Mouse (Mus musculus) embryonic facial prominence, embryonic 13.5 days (tissue): ENCODE results near the gene Slc26a6. TPM values are rescaled to one million over a fixed set of nuclear protein-coding genes. Genes with fewer than 3 reads are reported as not detected.

Experiments used
- ATAC-seq: fragments of 200-750 bp; cut with Nextera tagmentation; 2 replicates; pipeline ENCODE4 v1.8.0; 2017; ENCODE audit warnings: low read depth; ENCODE audit not compliant: insufficient number of reproducible peaks, insufficient read depth, low FRiP score, low TSS enrichment
- H3K27ac ChIP-seq: fragments of 300-500 bp; sonication (generic); 2 replicates; pipeline ENCODE4 v1.5.1; 2015; ENCODE audit warnings: moderate library complexity, mild to moderate bottlenecking, inconsistent platforms
- H3K27me3 ChIP-seq: fragments of 300-500 bp; sonication (generic); 2 replicates; pipeline ENCODE4 v1.6.1; 2015; ENCODE audit warnings: mild to moderate bottlenecking, inconsistent platforms
- H3K36me3 ChIP-seq: fragments of 300-500 bp; sonication (generic); 2 replicates; pipeline ENCODE4 v1.6.1; 2015; ENCODE audit warnings: mild to moderate bottlenecking, inconsistent platforms
- H3K4me1 ChIP-seq: fragments of 300-500 bp; sonication (generic); 2 replicates; pipeline ENCODE4 v1.6.1; 2015; ENCODE audit warnings: inconsistent platforms
- H3K4me2 ChIP-seq: fragments of 300-500 bp; sonication (generic); 2 replicates; pipeline ENCODE4 v1.6.1; 2015; ENCODE audit warnings: moderate library complexity, mild to moderate bottlenecking, inconsistent platforms
- H3K4me3 ChIP-seq: fragments of 300-500 bp; sonication (generic); 2 replicates; pipeline ENCODE4 v1.5.1; 2015; ENCODE audit warnings: mild to moderate bottlenecking, inconsistent platforms
- H3K9ac ChIP-seq: fragments of 300-500 bp; sonication (generic); 2 replicates; pipeline ENCODE4 v1.6.1; 2015; ENCODE audit warnings: mild to moderate bottlenecking, inconsistent platforms
- H3K9me3 ChIP-seq: fragments of 300-500 bp; sonication (generic); 2 replicates; pipeline ENCODE4 v1.6.1; 2016; ENCODE audit warnings: inconsistent platforms
- WGBS: fragments of 180-500 bp; shearing (Covaris S2); methylation state at CpG from one replicate; pipeline ENCODE4 v1.1.7; 2015; ENCODE audit warnings: mixed read lengths; 5-methylcytosine and 5-hydroxymethylcytosine counted together
- polyA plus RNA-seq: library from polyadenylated mRNA; unstranded; fragments of >200 nt; fragmentation: Nextera tagmentation; extraction: Ambion mirVana; gene quantifications from 2 replicates; pipeline ENCODE4 v1.2.1, GENCODE M21; 2015

Gene Slc26a6
- polyA plus RNA-seq, 1 experiment from 2014 or later: 20.4 TPM

GRCm38 (mm10) chr9:108824144-108824685 is 28.9 kb upstream of the Slc26a6 start:
- H3K4me1 ChIP-seq: peaks cover 21% of the 10 kb centered on the region
- H3K27me3 ChIP-seq: peaks cover 71% of the 10 kb centered on the region
- H3K9ac ChIP-seq: no peak overlapping the region
- no peak overlapping the region for H3K4me2 ChIP-seq
- H3K4me3 ChIP-seq: no peak overlapping the region
- H3K36me3 ChIP-seq: no peaks in the 10 kb centered on the region
- no peak for ATAC-seq
- no peaks in the 10 kb centered on the region for H3K9me3 ChIP-seq
- H3K27ac ChIP-seq: no peak overlapping the region
- WGBS: 4% methylated on average over 25 of the region's 25 CpGs

DNA sequence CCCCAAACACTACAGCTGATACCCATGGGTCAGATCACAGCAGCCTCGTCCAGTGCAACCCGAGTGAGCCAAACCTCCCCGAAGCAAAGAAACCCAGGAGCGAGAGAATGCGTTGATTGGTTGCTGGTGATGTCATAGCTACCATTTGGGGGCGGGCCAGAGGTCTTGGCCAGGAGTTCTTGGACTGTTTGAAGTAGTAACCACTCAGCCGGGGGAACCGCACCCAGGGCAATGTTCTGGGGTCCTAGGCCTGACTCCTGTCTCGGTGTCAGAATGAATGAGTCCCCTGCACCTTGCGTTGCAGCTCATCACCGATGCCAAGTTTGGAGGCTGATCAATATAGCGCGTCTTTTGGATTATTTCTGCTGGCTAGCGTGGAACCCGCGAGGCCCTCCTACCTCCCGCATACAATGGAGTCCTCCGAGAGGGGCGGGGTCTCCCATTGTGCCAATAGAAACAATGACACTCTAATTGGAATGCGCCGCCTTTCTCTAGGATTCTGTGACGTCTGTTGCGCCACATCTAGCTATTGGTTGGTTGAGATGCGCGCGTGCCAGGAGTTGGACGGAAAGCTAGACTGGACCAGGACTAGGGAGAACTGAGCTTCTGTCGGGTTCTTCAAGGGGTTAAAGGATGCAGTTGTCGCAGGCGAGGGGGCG is 28.2 kb upstream of the Slc26a6 start:
- peaks cover 21% of the 10 kb centered on the region for H3K4me1 ChIP-seq
- WGBS: under 1% methylated on average over 31 of the region's 31 CpGs
- H3K27me3 ChIP-seq: peaks cover 78% of the 10 kb centered on the region
- no peak overlapping the region for H3K4me2 ChIP-seq
- H3K9me3 ChIP-seq: no peaks in the 10 kb centered on the region
- no peaks in the 10 kb centered on the region for H3K36me3 ChIP-seq
- H3K4me3 ChIP-seq: peak overlapping the region; percentile 47; the same call in 1 of the 2 replicates
- no peak overlapping the region for H3K9ac ChIP-seq
- no peak for ATAC-seq
- no peak overlapping the region for H3K27ac ChIP-seq

GRCm38 (mm10) chr9:108825820-108826699 is 27.0 kb upstream of the Slc26a6 start, which contains the start of gene Celsr3:
Gene Celsr3, plus strand, starts transcription at chr9:108826320.
- 2% methylated on average over 57 of the region's 70 CpGs for WGBS
- Histone ChIP-seq H3K27me3 (peaks cover 89% of the 10 kb centered on the region), H3K4me1 (peaks cover 21% of the 10 kb centered on the region), H3K4me3 (peak within 1 kb of the TSS; percentile 47), H3K4me2 (peak within 1 kb of the TSS; percentile 84), H3K9ac (peak within 1 kb of the TSS; percentile 54; the same call in 1 of the 2 replicates), H3K27ac (no peak within 1 kb of the TSS), H3K36me3 (no peaks in the 10 kb centered on the region), H3K9me3 (no peaks in the 10 kb centered on the region)
- peak; percentile 54 for ATAC-seq

GRCm38 (mm10) chr9:108826700-108827340 is 26.3 kb upstream of the Slc26a6 start:
- peak overlapping the region; percentile 84 for H3K4me2 ChIP-seq
- peak overlapping the region; percentile 47 for H3K4me3 ChIP-seq
- no peak for ATAC-seq
- peaks cover 97% of the 10 kb centered on the region for H3K27me3 ChIP-seq
- H3K36me3 ChIP-seq: no peaks in the 10 kb centered on the region
- H3K9me3 ChIP-seq: no peaks in the 10 kb centered on the region
- WGBS: 3% methylated on average over 39 of the region's 39 CpGs
- peak overlapping the region; percentile 54; the same call in 1 of the 2 replicates for H3K9ac ChIP-seq
- H3K27ac ChIP-seq: no peak overlapping the region
- H3K4me1 ChIP-seq: peaks cover 26% of the 10 kb centered on the region

DNA sequence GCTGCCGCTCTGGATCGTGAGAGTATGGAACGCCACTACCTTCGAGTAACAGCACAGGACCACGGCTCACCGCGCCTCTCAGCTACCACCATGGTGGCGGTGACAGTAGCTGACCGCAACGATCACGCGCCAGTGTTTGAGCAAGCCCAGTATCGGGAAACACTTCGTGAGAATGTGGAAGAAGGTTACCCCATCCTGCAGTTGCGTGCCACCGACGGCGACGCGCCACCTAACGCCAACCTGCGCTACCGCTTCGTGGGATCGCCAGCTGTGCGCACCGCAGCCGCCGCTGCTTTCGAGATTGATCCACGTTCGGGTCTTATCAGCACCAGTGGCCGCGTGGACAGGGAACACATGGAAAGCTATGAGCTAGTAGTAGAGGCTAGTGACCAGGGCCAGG is 25.6 kb upstream of the Slc26a6 start:
- peak overlapping the region; percentile 47 for H3K4me3 ChIP-seq
- H3K9me3 ChIP-seq: no peaks in the 10 kb centered on the region
- 20% methylated on average over 34 of the region's 34 CpGs for WGBS
- no peak overlapping the region for H3K27ac ChIP-seq
- peak overlapping the region; percentile 54; the same call in 1 of the 2 replicates for H3K9ac ChIP-seq
- peaks cover 30% of the 10 kb centered on the region for H3K4me1 ChIP-seq
- ATAC-seq: no peak
- H3K27me3 ChIP-seq: peaks cover 100% of the 10 kb centered on the region
- H3K4me2 ChIP-seq: peak overlapping the region; percentile 84
- no peaks in the 10 kb centered on the region for H3K36me3 ChIP-seq

GRCm38 (mm10) chr9:108827906-108828305 is 25.2 kb upstream of the Slc26a6 start:
- Histone ChIP-seq H3K4me1 (peaks cover 35% of the 10 kb centered on the region), H3K4me3 (0 out of 2 replicates have a peak overlapping the region, but pooled peaks have one; percentile 47), H3K4me2 (peak overlapping the region; percentile 84; the same call in 1 of the 2 replicates), H3K36me3 (no peaks in the 10 kb centered on the region), H3K9ac (no peak overlapping the region), H3K27ac (no peak overlapping the region), H3K9me3 (no peaks in the 10 kb centered on the region), H3K27me3 (peaks cover 100% of the 10 kb centered on the region)
- no peak for ATAC-seq
- 65% methylated on average over 18 of the region's 18 CpGs for WGBS

DNA sequence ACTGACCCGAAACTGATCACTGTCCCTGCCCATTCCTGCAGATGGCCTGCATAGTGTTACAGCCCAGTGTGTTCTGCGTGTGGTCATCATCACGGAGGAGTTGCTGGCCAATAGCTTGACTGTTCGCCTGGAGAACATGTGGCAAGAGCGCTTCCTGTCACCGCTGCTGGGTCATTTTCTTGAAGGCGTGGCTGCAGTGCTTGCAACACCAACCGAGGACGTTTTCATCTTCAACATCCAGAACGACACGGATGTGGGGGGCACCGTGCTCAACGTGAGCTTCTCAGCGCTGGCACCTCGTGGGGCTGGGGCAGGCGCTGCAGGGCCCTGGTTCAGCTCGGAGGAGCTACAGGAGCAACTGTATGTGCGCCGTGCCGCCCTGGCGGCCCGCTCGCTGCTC is 21.4 kb upstream of the Slc26a6 start:
- 7% methylated on average over 23 of the region's 23 CpGs for WGBS
- H3K27ac ChIP-seq: no peak overlapping the region
- H3K4me1 ChIP-seq: peaks cover 22% of the 10 kb centered on the region
- H3K4me3 ChIP-seq: peak overlapping the region; percentile 50
- peak overlapping the region; percentile 16; the same call in 1 of the 2 replicates for H3K9ac ChIP-seq
- H3K27me3 ChIP-seq: peaks cover 73% of the 10 kb centered on the region
- no peaks in the 10 kb centered on the region for H3K36me3 ChIP-seq
- peak overlapping the region; percentile 98 for H3K4me2 ChIP-seq
- H3K9me3 ChIP-seq: no peaks in the 10 kb centered on the region
- ATAC-seq: no peak

GRCm38 (mm10) chr9:108832390-108833108 is 20.5 kb upstream of the Slc26a6 start:
- peaks cover 64% of the 10 kb centered on the region for H3K27me3 ChIP-seq
- H3K36me3 ChIP-seq: no peaks in the 10 kb centered on the region
- no peaks in the 10 kb centered on the region for H3K9me3 ChIP-seq
- peak; percentile 91 for ATAC-seq
- 4% methylated on average over 46 of the region's 46 CpGs for WGBS
- peak overlapping the region; percentile 98 for H3K4me2 ChIP-seq
- H3K9ac ChIP-seq: 0 out of 2 replicates have a peak overlapping the region, but pooled peaks have one; percentile 16
- peak overlapping the region; percentile 50 for H3K4me3 ChIP-seq
- H3K27ac ChIP-seq: no peak overlapping the region
- peaks cover 17% of the 10 kb centered on the region for H3K4me1 ChIP-seq

- ATAC-seq: no peak
- Histone ChIP-seq H3K4me1 (peaks cover 9% of the 10 kb centered on the region; the same call in 1 of the 2 replicates), H3K9me3 (no peaks in the 10 kb centered on the region), H3K4me2 (peak overlapping the region; percentile 46), H3K36me3 (no peaks in the 10 kb centered on the region), H3K27me3 (peaks cover 20% of the 10 kb centered on the region), H3K4me3 (peak overlapping the region; percentile 16; the same call in 1 of the 2 replicates), H3K9ac (0 out of 2 replicates have a peak overlapping the region, but pooled peaks have one; percentile 27), H3K27ac (no peak overlapping the region)
- 17% methylated on average over 14 of the region's 14 CpGs for WGBS
Observed at GRCm38 (mm10) chr9:108842989-108843388, 10.1 kb upstream of the Slc26a6 start.

GRCm38 (mm10) chr9:108845390-108845789 is 7.7 kb upstream of the Slc26a6 start:
- H3K36me3 ChIP-seq: no peaks in the 10 kb centered on the region
- H3K4me3 ChIP-seq: no peak overlapping the region
- WGBS: 64% methylated on average over 5 of the region's 5 CpGs
- peaks cover 9% of the 10 kb centered on the region; the same call in 1 of the 2 replicates for H3K4me1 ChIP-seq
- no peak overlapping the region for H3K4me2 ChIP-seq
- H3K9me3 ChIP-seq: no peaks in the 10 kb centered on the region
- no peak overlapping the region for H3K27ac ChIP-seq
- ATAC-seq: no peak
- H3K9ac ChIP-seq: no peak overlapping the region
- H3K27me3 ChIP-seq: peaks cover 20% of the 10 kb centered on the region
